Mouse (Mus musculus) megakaryocyte, embryonic 14.5 days (primary cell): ENCODE measurements around the gene Sbpl.

Experiments
- FLI1 ChIP-seq: IDR thresholded peaks from 2 replicates; pipeline ENCODE4 v1.6.1; 2012; ENCODE audit warnings: low read length, inconsistent platforms, mixed read lengths
- GATA1 ChIP-seq: IDR thresholded peaks from 3 replicates; pipeline ENCODE4 v1.6.1; 2012; ENCODE audit warnings: mixed read lengths, low read length, inconsistent platforms, borderline replicate concordance

GRCm38 (mm10) chr17:24000404-24000803 is 45.3 kb upstream of the Sbpl start:
- TF ChIP-seq FLI1 (no peak), GATA1 (no peak)
